Mouse (Mus musculus): ENCODE measurements at regions not wholly inside any gene's neighbourhood (a gene's known extent, or its start where the extent isn't known, plus 50 kb on each side); places are given as distances from the start of the nearest gene placed in this dataset.
A peak's percentile ranks its signal among the peaks of the same experiment; 100 is the strongest.

GRCm38 (mm10) chr2:167753898-167754297 lies 64.3 kb upstream of the Tmem189 start:
- no peak overlapping the region for H3K9ac ChIP-seq (ENCODE audit: insufficient read depth, low read depth)
- H3K79me2 ChIP-seq (replicated peaks; ENCODE audit: control insufficient read depth, extremely low read depth, insufficient read depth, poor library complexity, severe bottlenecking): no peaks in the 10 kb centered on the region
- H3K4me1 ChIP-seq (ENCODE audit: control insufficient read depth in 1 of 2, insufficient read depth in 2 of 2): peaks cover 25 to 35% of the 10 kb centered on the region in 2 experiments
- no peak overlapping the region for H3K4me3 ChIP-seq (replicated peaks in 1 of 3; ENCODE audit: low read depth in 2 of 3, low read length in 2 of 3, poor library complexity in 1 of 3)
- no peak for DNase-seq (ENCODE audit: extremely low read depth)
- H3K27me3 ChIP-seq (replicated peaks): peaks cover 85% of the 10 kb centered on the region
- no peak for TF ChIP-seq EP300 (IDR thresholded peaks at IDR 0.05; ENCODE audit: low read length)
- no peak for TF ChIP-seq CHD2 (IDR thresholded peaks at IDR 0.05; ENCODE audit: low read length)
- TF ChIP-seq IRF4 (IDR thresholded peaks at IDR 0.05; ENCODE audit: low read depth, low read length): 0 out of 2 replicates have a peak, but pooled peaks have one; percentile 12
- in situ Hi-C loops (cut with MboI; ENCODE audit: low pct_ligation_motif_present, low pct_unique_long_range_greater_than_20kb, low sequenced_read_pairs) (no loop called here), dilution Hi-C loops (cut with MboI; ENCODE audit: extremely low pct_ligation_motif_present, extremely low pct_unique_long_range_greater_than_20kb, low sequenced_read_pairs) (no loop called here)
- peak overlapping the region; percentile 31; the same call in 1 of the 2 replicates for H3K4me2 ChIP-seq (ENCODE audit: insufficient read depth, low read depth, poor library complexity, severe bottlenecking)
- no peaks in the 10 kb centered on the region for H3K36me3 ChIP-seq (replicated peaks in 1 of 2; ENCODE audit: control insufficient read depth in 1 of 2, insufficient read depth in 1 of 2, low read length in 1 of 2)
- H3K9me3 ChIP-seq (replicated peaks; ENCODE audit: low read length): no peaks in the 10 kb centered on the region
- no peak overlapping the region for H3K27ac ChIP-seq (ENCODE audit: insufficient read depth, low read depth)

GRCm38 (mm10) chr2:167752805-167753556 lies 63.4 kb upstream of the Tmem189 start:
- dilution Hi-C loops (cut with MboI; ENCODE audit: extremely low pct_ligation_motif_present, extremely low pct_unique_long_range_greater_than_20kb, low sequenced_read_pairs): no loop called here
- Histone ChIP-seq H3K79me2 (replicated peaks; ENCODE audit: control insufficient read depth, extremely low read depth, insufficient read depth, poor library complexity, severe bottlenecking) (no peaks in the 10 kb centered on the region), H3K27me3 (replicated peaks) (peaks cover 86% of the 10 kb centered on the region), H3K4me2 (ENCODE audit: insufficient read depth, low read depth, poor library complexity, severe bottlenecking) (no peak overlapping the region), H3K4me1 (ENCODE audit: control insufficient read depth in 1 of 2, insufficient read depth in 2 of 2) (peaks cover 32 to 45% of the 10 kb centered on the region in 2 experiments), H3K4me3 (replicated peaks in 1 of 3; ENCODE audit: low read depth in 2 of 3, low read length in 2 of 3, poor library complexity in 1 of 3) (no peak overlapping the region), H3K27ac (ENCODE audit: insufficient read depth, low read depth) (no peak overlapping the region), H3K9ac (ENCODE audit: insufficient read depth, low read depth) (no peak overlapping the region), H3K36me3 (replicated peaks in 1 of 2; ENCODE audit: control insufficient read depth in 1 of 2, insufficient read depth in 1 of 2, low read length in 1 of 2) (no peaks in the 10 kb centered on the region), H3K9me3 (replicated peaks; ENCODE audit: low read length) (no peaks in the 10 kb centered on the region)
- DNase-seq (ENCODE audit: extremely low read depth): no peak
- in situ Hi-C loops (cut with MboI; ENCODE audit: low pct_ligation_motif_present, low pct_unique_long_range_greater_than_20kb, low sequenced_read_pairs): no loop called here
- TF ChIP-seq MAZ (IDR thresholded peaks at IDR 0.05; ENCODE audit: low read depth, low read length): no peak
- no peak for TF ChIP-seq MAFK (IDR thresholded peaks at IDR 0.05; ENCODE audit: insufficient replicate concordance, low read length)
- TF ChIP-seq USF2 (conservative IDR thresholded peaks at IDR 0.05; ENCODE audit: low read depth, low read length): no peak
- no peak for TF ChIP-seq MAX (IDR thresholded peaks at IDR 0.05; ENCODE audit: low read length)
- TF ChIP-seq RAD21 (IDR thresholded peaks at IDR 0.05; ENCODE audit: low read depth, low read length): no peak
- no peak for TF ChIP-seq E2F4 (IDR thresholded peaks at IDR 0.05; ENCODE audit: insufficient replicate concordance, low read depth, low read length)
- no peak for TF ChIP-seq CTCF (conservative IDR thresholded peaks at IDR 0.05 in 1 of 2, IDR thresholded peaks at IDR 0.05 in 1 of 2; ENCODE audit: low read depth in 2 of 2, low read length in 2 of 2)
- no peak for TF ChIP-seq PAX5 (IDR thresholded peaks at IDR 0.05; ENCODE audit: low read length)
- no peak for TF ChIP-seq USF1 (IDR thresholded peaks at IDR 0.05; ENCODE audit: low read depth, low read length)
- no peak for TF ChIP-seq HCFC1 (IDR thresholded peaks at IDR 0.05; ENCODE audit: low read depth, low read length)
- no peak for TF ChIP-seq ZC3H11A (IDR thresholded peaks at IDR 0.05; ENCODE audit: low read depth, low read length)
- TF ChIP-seq KAT2A (IDR thresholded peaks at IDR 0.05; ENCODE audit: insufficient replicate concordance, low read length): no peak
- no peak for TF ChIP-seq MXI1 (IDR thresholded peaks at IDR 0.05; ENCODE audit: low read depth, low read length)
- no peak for TF ChIP-seq JUND (conservative IDR thresholded peaks at IDR 0.05; ENCODE audit: low read depth, low read length)
